Mouse (Mus musculus) cerebellum, adult 8-10 months (tissue): ENCODE measurements around the gene Sptlc2.
A peak's percentile ranks its signal among the peaks of the same experiment; 100 is the strongest.

Source experiments
- DNase-seq: peaks from one replicate; pipeline ENCODE4 v3.0.0; 2022

Sptlc2 gene

DNA sequence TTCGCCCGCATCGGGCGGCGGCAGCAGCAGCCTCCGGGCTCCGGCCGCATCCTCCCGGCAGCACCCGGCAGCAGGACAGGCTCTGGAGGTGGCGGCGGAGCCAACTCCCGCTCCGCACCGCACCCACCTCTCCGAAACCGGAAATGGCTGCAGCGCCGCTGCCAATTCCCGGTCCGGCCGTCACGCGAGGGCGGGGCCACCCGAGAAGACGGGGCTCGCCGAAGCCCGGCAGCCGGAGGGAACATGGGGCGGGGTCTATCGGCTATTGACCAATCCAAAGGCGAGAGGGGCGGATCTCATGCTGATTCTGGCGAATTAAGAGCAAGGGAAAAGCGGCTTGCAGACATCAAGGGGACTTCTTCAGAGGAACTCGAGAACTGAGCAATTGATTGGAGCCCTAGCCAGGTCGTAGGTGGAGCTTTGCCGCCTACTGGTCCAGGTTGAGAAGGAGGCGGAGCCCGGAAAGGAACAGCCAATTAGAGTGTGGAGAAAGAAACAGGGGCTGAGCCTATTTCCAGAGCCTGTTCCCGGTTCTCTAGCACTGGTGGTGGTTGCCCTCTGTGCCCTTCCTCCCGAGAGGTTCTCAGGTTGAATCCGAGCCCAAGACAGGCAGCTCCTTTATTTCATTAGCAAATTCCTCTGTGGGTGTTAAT, at the start of gene Sptlc2:
TSS of gene Sptlc2 (minus strand) at position 234 of the 653 bp plus-strand sequence.
- DNase-seq, result peak; percentile 99

DNA sequence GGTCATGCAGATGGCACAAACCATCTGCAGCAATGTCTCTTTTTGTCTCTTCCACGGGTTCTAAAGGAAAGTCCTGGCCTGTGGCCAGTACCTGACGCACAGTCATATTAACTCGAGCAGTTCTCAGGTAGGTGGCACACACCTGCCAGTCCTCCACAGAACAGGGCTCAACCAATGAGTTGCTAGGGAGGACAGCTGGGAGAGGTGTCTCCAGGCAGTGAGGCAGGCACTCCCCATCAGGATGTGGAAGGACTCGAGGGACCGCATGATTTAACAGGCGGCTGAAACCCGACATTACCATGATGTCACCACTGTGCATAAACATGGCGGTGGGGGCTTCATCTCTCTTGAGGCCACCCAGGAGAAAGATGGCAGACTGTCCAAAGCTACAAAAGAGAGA, 40.7 kb upstream of the Sptlc2 start:
- DNase-seq, result no peak

DNA sequence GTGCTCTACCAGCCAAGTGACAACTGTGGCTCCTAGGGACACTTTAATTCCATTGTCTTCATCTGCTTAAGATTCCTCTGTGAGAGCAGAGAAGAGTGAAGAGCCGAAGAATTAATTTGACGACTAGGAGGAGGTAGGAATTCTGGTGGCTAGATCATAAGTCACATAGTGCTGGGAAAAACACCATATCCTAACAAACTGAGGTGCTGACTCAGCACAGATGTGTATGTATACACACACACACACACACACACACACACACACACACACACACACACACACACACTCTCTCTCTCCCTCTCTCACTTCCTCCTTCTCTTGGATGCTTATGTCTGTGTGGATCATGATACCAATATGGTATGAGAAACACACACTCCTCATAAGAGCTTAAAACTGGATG, 40.1 kb upstream of the Sptlc2 start:
- no peak for DNase-seq

DNA sequence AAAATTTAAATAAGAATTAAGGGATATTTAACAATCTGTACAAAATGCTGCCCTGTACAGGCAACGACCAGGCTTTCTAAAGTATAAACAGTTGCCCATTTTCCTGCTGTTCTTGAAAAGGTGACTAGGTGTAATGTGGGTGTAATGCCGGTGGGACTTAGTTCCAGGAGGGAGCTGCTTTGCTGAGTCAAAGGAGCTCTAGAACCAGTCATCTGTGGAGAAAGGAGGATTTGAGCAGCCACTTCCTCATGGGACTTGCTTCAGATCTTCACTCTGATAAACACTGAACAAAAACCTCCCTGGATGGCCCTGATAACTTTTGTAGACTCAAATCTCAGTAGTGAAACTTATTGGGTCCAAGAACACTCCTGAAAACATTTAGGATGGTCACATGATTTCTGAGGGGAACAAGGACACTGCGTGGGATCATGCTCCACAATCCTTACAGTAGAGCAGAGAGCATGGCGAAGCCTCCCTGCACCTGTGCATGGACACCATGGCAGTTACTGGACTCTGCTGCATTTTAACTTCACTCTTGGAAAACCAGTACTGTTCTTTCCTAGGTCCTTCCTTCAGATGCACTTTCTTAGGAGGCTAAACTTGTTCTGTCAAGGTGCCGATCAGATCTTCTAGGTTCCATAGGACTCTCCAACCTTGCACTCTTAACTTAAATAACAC, 38.3 kb upstream of the Sptlc2 start:
- no peak for DNase-seq

DNA sequence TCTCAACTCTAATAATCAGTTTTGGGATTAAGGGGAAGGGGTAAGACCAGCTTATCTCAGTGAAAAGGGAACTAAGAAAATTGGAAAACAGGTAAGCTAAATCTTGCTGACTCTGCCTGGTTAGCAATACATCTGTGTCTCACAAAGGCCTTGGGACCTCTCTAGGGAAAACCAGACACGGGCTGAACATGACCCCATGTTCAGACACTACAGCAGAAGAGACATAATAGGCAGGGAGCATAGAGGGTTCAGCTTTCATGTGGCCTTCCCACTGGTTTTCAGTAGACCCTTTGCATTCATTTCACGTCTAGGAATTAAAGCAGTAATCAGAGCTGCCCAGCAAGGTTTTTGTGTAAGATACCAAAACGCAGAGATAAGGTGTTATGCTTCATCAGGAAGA, 36.4 kb upstream of the Sptlc2 start:
- DNase-seq, result no peak

DNA sequence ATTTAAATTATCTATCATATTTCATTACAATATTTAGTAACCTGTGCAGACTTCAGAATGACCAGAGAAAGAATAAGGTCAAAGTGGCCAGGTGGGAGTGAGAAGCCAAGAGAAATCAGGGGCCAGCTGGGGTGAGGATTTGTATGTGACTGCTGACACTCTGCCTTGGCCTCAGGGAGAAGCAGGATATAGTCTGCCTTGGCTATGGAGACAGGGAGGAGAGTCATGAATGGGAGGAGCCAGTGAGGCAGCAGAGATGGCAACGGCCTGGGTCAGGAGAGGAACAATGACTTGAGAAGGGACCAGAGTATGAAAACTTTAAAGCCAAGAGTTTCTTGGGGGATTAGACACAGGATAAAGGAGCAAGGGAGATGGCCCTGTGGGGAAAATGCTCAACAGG, 35.5 kb upstream of the Sptlc2 start:
- DNase-seq, result no peak

DNA sequence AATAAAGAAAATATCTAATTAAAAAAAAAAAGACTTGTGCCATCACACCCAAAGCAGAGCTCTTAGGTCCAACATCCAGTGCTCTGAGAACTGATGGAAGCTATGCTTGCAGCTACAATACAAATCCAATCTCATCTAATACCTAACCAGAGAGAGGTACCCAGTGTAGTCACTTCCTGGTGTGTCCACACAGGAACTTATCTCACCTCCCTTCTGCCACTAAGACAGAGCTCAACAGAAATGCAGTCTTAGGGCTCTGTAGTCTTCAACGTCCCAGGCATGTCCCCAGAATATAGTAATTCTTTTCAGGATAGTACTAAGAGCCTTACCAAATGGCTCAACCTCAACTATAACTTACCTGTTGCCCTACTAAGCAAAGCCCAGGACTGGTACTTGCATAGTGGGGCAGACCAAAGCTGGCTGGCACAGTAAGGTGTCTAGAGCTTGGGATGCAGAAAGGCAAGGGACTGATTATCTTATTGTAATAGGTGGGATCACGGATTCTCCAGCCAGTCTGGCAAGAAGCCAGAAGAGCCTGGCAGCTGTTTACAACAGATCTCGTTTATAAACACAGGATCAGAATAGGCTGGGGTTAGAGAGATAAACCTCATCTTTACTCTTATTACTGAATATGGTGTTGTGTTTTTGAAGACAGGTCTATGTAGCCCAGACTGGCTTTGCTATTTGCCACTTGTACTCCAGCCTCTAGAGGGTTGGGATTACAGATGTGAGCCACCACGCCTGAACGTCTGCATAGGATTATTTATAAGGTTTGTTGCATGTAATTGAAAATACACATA, 33.8 kb upstream of the Sptlc2 start:
- no peak for DNase-seq

DNA sequence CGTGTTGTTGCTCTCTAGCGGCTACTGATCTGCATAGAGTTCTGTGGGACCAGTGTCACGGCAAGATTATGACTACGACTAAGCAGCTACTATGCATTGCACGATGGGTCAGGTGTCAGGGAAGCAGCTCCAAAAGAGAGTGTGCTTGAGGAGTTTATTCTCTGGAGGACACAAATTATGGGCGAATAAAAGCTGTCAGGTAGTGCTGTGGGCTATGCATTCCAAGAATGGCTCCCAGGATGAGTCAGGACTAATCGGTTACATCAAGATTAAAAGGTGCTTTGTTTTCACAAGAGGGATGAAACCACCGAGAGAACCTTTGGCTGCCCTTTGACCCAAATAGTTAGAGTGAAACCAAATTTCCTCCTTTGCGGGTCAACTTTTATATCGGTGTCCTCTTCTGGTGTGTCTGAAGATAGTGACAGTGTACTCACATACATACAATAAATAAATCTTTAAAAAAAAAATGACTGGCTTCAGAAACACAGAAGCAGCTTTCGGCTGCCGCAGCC, 31.9 kb upstream of the Sptlc2 start:
- no peak for DNase-seq

DNA sequence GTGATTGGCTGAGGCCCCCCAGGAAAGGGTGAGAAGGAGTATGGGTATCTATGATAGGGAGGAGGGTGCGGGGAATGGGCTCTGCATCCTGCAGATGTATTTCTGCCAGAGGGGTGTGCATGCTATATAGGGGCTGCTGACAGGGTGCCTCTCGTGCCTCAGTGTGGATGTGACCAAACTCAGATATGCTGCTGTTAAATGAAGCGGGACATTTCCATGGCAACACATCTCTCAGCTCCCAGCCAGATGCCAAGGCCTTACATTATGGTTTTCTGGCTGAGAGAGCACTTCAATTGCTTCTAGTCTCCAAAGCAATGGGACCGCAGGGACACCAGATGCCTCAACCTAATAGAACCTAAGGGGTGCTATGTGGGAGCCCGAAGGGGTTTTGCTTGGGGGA, 30.8 kb upstream of the Sptlc2 start:
- no peak for DNase-seq

DNA sequence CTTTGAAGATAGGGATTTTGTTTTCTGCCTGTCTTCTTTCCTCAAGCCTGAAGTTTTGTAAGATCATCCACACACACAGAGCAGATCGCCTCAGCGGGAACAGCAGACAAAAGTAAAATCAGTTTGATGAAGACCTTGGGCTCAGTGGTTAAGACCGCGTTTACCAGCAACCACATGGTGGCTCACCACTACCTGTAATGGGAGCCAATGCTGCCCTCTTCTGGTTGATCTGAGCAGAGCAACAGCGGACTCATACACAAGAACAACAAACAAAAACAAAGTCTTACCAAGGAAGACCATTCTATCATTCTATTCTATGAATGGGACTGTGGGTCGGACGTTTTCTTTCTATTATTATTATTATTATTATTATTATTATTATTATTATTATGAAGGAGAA, 28.5 kb upstream of the Sptlc2 start:
- DNase-seq, result peak; percentile 27

DNA sequence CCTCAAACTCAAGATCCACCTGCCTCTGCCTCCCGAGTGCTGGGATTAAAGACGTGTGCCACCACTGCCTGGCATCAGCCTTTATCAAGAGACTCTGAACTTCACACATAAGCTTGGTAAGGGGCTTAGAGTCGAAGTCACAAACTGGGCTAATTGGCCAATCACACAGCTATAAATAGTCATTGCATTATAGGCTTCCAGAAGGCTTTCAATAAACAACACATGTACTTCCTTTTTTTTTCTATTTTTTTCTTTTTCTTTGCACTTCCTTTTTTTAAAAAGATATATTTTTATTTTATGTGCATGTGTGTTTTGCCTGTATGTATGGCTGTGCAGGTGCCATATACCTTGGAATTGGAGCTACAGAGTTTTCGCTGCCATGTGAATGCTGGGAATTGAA, 27.2 kb upstream of the Sptlc2 start:
- no peak for DNase-seq

DNA sequence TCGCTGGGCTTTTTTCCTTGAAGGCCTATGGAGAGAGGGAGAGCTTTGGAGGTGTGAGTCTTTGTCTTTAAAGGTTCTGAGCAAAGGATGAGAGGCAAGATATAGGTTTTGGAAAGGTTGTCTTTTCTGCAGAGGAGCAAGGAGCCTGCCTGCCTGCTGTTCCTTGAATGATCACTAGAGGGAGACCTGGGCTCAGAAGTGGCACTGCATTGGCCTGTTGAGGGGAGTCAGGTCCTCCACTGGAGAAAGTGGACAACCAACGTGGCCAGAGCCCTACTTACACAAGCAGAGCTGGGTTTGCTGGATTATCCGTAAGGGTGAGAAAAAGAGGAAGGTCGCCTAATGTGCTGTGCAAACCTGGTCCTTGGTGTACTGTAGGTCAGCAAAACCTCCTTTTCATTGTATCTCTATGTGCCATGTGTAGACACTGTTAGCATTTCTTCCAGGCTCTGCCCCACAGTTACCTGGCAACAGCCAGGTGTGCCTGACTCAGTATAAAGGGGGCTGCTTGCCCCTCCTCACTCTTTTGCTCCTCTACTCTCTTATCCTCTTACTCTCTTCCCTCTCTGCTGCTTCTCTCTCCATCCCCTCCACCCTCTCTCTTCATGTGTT, 25.1 kb upstream of the Sptlc2 start:
- peak; percentile 52 for DNase-seq

DNA sequence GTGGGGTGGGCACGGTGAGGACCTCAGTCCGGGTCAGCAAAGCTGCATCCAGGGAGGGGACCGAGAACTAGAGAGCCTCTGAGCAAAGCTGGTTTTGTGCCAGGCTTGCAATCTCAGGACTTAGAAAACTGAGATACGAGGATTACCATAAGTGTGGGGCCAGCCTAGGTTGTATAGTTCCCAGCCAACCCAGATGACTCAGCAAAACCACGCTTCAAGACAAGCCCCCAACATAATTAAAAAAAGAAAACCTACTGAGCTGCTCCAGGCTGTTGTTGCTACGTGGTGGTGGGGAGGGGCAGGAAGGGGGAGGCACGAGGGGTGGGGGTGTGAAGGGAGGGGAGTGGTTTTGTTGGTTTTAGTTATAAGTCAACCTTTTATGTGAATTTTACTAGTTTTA, 22.8 kb upstream of the Sptlc2 start:
- no peak for DNase-seq

DNA sequence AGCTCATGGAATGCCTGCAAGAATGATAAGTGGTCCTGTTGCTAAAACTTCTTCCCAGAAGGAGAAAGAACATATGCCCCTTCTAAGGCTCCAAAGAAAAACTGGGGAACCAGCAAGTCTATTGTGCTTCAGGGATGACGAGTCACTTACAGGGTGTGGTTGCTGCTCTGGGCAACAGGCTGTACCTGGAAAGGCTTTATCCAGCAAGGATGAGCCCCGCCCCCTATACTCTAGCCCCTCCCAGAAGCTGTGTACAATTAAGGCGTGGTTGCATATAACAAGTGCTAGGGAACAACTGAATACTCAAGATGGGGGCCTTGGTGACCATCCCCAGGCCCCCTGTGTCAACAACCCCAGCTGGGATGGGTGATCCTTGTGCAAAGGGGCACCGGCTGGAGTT, 21.0 kb upstream of the Sptlc2 start:
- DNase-seq, result no peak

DNA sequence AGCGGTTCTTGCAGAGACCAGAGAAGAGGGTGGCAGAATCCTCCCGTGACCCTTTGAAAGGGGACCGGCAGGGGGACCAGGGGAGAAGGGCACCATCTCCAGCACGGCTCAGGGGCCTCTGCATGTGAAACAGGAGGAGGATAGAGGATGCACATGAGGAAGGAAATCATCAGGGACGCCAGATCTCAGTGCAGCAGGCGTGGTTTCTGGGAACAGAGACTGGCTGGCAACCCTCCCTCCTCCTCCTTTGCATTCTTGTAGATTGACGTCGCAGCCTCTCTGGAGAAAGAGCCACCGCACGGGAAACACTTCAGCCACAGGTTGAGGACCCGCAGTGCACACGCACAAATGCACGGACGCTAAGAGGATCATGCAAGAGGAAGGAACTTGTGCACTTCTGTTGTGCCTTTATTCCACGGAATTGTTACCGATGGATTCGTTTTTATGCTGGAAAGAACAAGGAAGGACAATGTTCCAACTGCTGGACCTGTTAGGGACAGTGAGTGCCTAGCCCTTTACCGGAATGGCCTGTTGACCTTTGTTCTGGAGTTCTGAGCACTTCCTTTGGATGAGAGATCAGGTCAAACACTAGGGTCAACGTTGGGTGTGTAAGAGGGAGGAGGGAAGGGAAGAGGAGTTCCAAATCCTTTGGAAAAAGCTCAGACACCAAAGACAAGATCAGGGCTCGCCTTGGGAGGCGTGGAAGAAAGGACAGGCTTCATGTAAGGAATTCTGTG, 19.9 kb upstream of the Sptlc2 start:
- DNase-seq, result no peak

DNA sequence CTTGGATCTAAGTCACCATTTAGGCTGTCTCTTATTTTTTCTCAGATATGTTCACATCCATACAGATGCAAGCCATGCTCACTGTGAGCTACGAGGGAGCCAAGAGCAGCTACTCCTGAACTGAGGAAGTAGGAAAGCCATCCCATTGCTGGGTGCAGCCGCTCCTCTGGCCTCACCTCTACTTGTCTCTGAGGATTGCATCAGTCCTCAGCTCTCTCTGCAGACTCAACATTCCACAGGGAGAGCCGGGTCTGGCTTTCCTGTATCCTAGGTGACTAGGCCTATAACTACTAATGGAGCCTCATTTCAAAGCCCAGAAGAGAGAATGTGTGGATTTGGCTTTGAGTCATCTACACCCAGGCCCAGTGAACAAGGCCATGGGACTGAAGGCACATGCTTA, 17.6 kb upstream of the Sptlc2 start:
- no peak for DNase-seq

DNA sequence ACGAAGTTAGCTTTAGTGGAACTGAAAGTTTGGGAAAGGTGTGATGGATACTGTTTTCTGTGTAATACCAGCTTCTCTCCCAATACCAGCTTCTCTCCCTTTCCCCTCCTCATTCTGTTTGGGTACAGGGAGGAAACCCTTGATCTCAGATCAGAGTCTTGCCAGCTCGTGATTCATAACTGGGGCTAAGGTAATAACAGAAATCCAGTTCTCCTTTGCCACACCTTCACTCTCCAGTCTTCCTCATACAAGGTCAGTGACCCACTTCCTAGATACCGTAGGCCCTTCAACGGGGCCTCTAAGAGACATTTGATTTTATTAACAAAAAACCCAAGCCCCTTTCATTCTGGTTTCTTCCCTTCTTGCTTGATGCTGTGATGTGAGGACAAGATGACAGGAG, 17.0 kb upstream of the Sptlc2 start:
- no peak for DNase-seq

DNA sequence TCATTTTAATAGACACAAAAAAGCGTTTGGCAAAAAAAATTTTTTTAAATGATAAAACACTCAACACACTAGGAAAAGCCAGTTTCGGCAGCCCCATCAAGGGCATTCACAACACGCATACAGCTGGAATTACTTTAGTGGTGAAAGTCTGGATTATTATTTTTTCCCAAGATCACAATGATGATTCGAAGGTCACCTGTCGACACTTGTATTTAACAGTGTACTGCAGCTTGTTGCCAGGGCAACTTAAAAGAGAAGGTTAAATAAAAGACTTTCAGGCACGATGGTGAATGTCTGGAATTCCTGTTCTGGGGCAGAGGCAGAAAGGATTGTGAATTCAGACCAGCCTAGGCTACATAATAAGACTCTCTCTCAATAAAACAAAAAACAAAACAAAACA, 13.7 kb upstream of the Sptlc2 start:
- DNase-seq, result no peak

DNA sequence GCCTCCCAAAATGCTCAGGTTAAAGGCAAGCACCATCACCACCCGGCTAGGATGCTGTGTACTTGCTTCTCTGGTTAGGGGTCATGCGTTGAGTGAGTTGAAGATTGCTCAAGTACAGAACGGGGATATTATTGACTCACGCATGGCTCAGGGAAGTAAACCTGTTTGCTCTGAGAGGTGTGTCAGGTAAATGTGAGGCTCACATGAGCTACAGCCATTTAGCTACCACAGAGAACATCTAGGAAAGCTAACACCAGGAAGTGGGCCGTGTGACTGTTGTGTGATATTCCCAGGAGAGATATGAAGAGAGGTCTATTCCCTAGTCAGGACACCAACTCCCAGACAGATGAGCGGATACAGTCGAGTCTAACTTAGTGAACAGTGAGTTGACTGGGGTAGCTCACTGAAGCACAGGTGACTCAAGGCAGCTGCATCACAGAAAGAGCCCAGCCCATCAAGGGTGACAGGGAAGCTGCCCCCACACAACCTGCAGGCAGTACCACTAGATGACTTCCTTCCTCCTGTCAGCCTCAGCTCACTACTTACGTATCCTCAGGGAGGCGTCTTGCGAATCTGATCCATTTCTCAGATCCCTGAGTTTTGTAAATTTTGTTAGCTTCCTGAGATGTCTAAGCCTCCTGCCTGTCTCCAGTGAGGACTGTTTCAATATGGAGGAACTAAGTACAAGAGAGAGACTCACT, 11.1 kb upstream of the Sptlc2 start:
- no peak for DNase-seq

DNA sequence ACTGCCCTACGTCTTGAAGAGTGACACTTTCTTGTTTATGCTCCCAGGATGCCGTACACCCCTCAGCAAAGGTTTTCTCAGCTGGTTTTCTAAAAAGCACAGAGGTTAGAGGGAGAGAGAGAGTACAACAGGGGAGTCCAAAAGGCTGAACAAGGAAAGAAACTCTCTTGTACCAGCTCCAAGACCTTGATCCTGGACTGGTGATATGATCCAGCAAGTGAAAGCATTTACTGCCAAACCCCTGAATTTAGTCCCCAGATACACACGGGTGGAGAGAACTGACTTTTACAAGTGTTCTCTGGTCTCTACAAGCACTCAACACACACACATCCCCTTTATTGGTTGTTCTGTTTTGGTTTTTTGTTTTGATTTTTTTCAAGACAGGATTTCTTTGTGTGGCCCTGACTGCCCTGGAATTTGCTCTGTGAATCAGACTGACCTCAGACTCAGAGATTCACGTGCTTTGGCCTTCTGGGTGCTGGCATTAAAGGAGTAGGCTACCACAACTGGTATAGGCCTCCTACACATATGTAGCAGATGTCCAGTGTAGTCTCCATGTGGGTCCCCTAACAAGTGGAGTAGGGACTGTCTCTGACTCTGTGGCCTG, 9.8 kb upstream of the Sptlc2 start:
- DNase-seq, result no peak

DNA sequence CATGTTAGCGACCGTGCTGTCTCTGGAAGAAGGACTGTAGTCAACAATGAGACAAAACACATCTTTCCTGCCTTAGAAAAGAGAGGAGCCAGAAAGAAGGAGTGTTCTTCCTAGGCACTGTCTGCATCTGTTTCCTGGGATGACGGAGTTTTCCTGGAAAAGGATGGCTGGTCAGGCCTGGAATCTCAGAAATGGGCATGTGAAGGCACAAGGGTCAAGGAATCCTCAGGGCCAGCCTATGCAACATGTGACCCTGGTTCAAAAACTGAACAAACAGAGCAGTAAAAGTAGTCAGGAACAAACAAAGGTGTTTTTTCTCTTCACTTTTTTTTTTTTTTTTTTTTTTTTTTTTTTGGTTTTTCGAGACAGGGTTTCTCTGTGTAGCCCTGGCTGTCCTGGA, 9.0 kb upstream of the Sptlc2 start:
- no peak for DNase-seq

DNA sequence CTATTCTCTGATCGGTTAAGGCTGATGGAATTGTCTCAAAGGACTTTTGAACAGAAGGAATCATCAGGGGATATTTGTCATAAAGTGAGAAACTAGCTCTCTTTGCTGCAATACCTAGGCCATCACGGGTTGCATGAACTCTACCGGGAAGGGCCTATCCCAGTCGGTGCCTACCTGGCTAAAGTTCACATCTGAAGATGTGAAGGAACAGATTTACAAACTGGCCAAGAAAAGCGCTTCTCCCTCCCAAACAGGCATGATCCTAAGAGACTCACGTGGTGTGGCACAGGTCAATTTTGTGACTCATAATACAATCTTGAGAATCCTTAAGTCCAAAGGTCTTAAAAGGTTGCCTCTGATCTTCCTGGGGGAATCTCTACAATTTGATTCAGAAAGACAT, 6.2 kb upstream of the Sptlc2 start:
- no peak for DNase-seq
